Mouse (Mus musculus): ENCODE results near the gene Wnt3a.
A peak's percentile ranks its signal among the peaks of the same experiment; 100 is the strongest.

Wnt3a gene

GRCm38 (mm10) chr11:59262308-59262707 lies 28.2 kb downstream of the Wnt3a start:
- DNase-seq (ENCODE audit: low spot score in 2 of 2): no peak

GRCm38 (mm10) chr11:59260706-59261493 lies 29.7 kb downstream of the Wnt3a start:
- DNase-seq (ENCODE audit: low spot score in 2 of 2): no peak

- no peak for DNase-seq (ENCODE audit: low spot score in 2 of 2)
Measured at GRCm38 (mm10) chr11:59259647-59260046, 30.9 kb downstream of the Wnt3a start.

- no peak for DNase-seq (ENCODE audit: low spot score in 2 of 2)
Measured at GRCm38 (mm10) chr11:59248101-59248500, 42.5 kb downstream of the Wnt3a start.

GRCm38 (mm10) chr11:59243856-59244255 lies 46.7 kb downstream of the Wnt3a start:
- DNase-seq (ENCODE audit: low spot score in 2 of 2): no peak

- no peak for DNase-seq (ENCODE audit: low spot score in 2 of 2)
Measured at GRCm38 (mm10) chr11:59241841-59242240, 48.7 kb downstream of the Wnt3a start.

GRCm38 (mm10) chr11:59239796-59240195 lies 50.8 kb downstream of the Wnt3a start:
- no peak for DNase-seq (ENCODE audit: low spot score in 2 of 2)

GRCm38 (mm10) chr11:59239428-59239785 lies 51.1 kb downstream of the Wnt3a start:
- no peak for DNase-seq (ENCODE audit: low spot score in 2 of 2)

GRCm38 (mm10) chr11:59238525-59239427 lies 51.8 kb downstream of the Wnt3a start:
- peak in 1 of 2 experiments; percentile 53 for DNase-seq (ENCODE audit: low spot score in 2 of 2)

- no peak for DNase-seq (ENCODE audit: low spot score in 2 of 2)
Measured at GRCm38 (mm10) chr11:59232797-59233196, 57.8 kb downstream of the Wnt3a start.

- peak in 1 of 2 experiments; percentile 49 for DNase-seq (ENCODE audit: low spot score in 2 of 2)
Measured at GRCm38 (mm10) chr11:59230144-59230760, 60.3 kb downstream of the Wnt3a start.

- peak; percentile 94 to 96 for DNase-seq (ENCODE audit: low spot score in 2 of 2)
Measured at GRCm38 (mm10) chr11:59228122-59228953, 62.2 kb downstream of the Wnt3a start, which contains the start of gene Arf1. Arf1 (minus strand) TSS chr11:59228270.

- DNase-seq (ENCODE audit: low spot score in 2 of 2): no peak
Measured at GRCm38 (mm10) chr11:59227604-59228121, 62.9 kb downstream of the Wnt3a start.

GRCm38 (mm10) chr11:59226787-59227603 lies 63.6 kb downstream of the Wnt3a start:
- no peak for DNase-seq (ENCODE audit: low spot score in 2 of 2)

- no peak for DNase-seq (ENCODE audit: low spot score in 2 of 2)
Measured at GRCm38 (mm10) chr11:59226251-59226650, 64.3 kb downstream of the Wnt3a start.

- no peak for DNase-seq (ENCODE audit: low spot score in 2 of 2)
Measured at GRCm38 (mm10) chr11:59225167-59225566, 65.4 kb downstream of the Wnt3a start.

- DNase-seq (ENCODE audit: low spot score in 2 of 2): no peak
Measured at GRCm38 (mm10) chr11:59224470-59224869, 66.1 kb downstream of the Wnt3a start.

- DNase-seq (ENCODE audit: low spot score in 2 of 2): no peak
Measured at GRCm38 (mm10) chr11:59224025-59224424, 66.5 kb downstream of the Wnt3a start.

- no peak for DNase-seq (ENCODE audit: low spot score in 2 of 2)
Measured at GRCm38 (mm10) chr11:59222306-59222705, 68.2 kb downstream of the Wnt3a start.

GRCm38 (mm10) chr11:59221604-59222003 lies 68.9 kb downstream of the Wnt3a start:
- DNase-seq (ENCODE audit: low spot score in 2 of 2): no peak
